Mouse (Mus musculus) olfactory bulb, adult 2 months (tissue): ENCODE results near the gene Cdkn2d.
"Not testable (repeated sequence)": the region's sequence is repeated elsewhere in the genome, so short reads cannot be mapped to it uniquely, and the experiment has no call there.

Experiments used
- CTCF ChIP-seq: fragments of 200-500 bp; IDR thresholded peaks from 2 replicates; pipeline ENCODE4 v1.5.1; 2012; ENCODE audit warnings: low read depth, mild to moderate bottlenecking, low read length, moderate library complexity; ENCODE audit not compliant: insufficient read depth
- POLR2A ChIP-seq: fragments of 200-500 bp; IDR thresholded peaks from 2 replicates; pipeline ENCODE4 v1.6.1; 2012; ENCODE audit warnings: mild to moderate bottlenecking, low read depth, low read length, moderate library complexity; ENCODE audit not compliant: insufficient read depth

DNA sequence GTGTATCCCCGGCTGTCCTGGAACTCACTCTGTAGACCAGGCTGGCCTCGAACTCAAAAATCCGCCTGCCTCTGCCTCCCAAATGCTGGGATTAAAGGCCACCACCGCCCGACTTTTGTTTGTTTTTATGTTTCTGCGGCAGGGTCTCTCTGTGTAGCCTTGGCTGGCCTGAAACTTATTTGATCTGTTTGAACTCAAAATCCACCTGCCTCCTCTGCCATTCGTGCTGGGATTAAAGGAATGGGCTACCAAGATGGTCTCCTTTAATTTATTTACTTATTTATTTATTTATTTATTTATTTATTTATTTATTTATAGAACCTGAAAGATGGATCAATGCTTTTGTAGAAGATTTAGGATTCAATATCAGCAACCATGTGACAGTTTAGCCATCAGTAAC lies 661 bp upstream of the Cdkn2d start:
- not testable (repeated sequence) for TF ChIP-seq POLR2A, CTCF
